Mouse (Mus musculus): ENCODE measurements around the gene Lcp1. TPM values are rescaled to one million over a fixed set of nuclear protein-coding genes. Genes with fewer than 3 reads are reported as not detected.

The Lcp1 gene
- total RNA-seq, 4 experiments from 2014 or later: 6.6 to 15.3 (median 9.3) TPM

DNA sequence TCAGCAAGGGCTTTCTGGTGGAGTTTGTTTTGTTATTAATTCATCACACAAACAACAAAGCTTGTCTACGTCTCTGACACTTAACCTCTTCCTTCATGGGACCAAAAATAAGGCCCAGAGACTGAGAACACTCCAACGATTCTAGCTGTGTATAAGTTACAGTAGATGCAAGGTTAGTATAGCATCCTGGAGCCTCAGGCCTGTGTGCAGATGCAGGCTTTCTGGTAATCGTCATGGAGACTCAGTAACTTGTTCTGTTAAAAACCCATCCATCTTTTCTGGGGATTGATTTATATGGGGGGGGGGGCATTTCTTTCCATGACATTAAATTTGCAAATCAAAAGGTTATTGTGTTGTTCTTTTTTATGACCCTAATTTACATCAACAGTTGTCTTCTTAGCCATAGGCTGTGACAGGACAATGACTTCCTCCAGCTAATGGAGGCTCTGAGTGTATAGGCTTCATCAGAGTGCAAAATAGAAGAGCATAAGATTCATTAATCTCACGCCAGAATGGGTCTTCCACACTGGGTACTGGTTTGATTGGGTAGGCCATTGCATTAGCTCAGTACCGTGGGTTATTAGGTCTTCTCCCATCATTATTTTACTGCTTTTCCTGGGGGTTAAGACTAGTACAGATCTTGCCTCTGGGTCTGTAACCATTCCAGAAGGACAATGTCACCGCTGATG lies 74.6 kb downstream of the Lcp1 start:
- no peak for DNase-seq (ENCODE audit: low spot score in 2 of 2)

DNA sequence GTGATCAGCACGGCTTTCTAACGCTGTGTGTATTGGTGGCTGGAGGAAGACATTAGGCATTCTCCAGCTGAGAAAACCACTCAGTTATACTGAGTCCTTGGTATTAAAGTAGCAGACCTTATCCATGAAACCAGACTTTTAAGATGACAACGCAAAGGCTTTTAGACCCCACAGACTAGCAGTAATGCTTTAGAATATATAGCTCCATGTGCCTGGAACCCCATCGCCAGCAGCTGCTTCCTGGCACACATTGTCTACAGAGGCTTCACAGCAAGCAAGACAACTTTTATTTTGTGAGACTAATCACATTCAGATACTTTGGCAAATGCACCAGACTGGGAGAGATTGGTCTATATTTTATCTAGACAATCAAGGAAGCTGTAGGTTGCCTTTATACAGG lies 75.4 kb downstream of the Lcp1 start:
- DNase-seq (ENCODE audit: low spot score in 2 of 2): no peak

DNA sequence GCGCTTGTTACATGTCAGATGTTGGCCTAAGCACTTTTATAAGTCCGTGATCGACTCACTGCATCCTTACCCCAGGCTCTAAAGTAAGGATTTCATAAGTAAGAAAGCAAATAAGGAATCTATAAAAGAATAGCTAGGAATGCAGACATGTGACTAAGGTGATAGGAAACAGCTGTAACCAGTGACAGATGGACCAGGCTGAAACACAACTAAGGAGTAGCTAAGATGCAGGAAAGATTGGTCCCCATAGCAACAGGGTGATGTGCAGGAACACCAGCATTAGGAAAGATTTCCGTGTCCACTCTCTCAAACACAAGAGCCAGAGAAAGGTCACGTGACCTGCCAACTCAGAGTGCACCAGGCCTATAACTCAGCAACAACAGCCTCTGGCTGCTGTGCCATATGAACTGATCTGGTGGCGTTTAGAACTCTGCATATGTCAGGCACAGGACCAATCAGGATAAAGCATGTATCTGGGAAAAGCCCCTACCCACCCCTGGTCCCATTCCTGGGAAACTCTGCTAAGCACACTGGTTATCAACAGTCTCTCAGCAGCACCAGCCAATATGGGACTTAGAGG lies 77.8 kb downstream of the Lcp1 start:
- no peak for DNase-seq (ENCODE audit: low spot score in 2 of 2)

DNA sequence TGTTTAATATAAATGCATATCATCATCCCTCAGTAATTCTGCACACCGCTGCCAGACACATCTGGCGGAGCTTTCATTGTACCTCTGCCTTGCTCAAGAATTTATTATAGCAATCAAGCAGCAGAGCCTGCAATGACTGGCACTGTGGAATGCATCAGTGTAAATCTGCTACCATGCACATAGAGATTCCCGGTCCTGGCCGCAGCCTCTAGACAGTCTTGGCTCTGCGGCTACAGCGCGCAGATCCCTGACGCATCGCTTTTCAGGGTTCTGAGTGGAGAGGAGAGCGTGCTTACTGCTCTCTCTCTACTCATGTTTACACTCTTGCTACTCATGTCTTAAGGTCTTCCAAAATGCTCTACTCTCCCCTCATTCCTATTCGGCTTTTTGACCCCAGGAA lies 82.9 kb downstream of the Lcp1 start:
- DNase-seq (ENCODE audit: low spot score in 2 of 2): no peak

DNA sequence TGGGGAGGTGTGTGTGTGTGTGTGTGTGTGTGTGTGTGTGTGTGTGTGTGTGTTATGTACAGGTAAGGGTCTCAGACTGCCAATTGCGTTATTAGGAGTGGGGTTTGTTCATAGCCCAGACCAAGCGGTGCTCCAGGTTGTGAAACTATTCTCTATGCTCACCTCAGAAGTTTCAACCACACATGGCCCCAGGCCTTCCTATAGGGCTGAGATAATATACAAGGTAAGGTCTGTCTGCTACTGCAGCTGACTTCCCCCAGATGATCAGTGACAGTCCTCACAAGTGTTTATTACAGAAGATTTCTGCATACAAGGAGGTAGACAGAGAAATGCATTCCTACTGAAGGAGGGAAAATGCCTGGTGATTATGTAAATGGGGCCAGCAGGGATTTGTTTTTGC lies 87.9 kb downstream of the Lcp1 start:
- DNase-seq (ENCODE audit: low spot score in 2 of 2): no peak

DNA sequence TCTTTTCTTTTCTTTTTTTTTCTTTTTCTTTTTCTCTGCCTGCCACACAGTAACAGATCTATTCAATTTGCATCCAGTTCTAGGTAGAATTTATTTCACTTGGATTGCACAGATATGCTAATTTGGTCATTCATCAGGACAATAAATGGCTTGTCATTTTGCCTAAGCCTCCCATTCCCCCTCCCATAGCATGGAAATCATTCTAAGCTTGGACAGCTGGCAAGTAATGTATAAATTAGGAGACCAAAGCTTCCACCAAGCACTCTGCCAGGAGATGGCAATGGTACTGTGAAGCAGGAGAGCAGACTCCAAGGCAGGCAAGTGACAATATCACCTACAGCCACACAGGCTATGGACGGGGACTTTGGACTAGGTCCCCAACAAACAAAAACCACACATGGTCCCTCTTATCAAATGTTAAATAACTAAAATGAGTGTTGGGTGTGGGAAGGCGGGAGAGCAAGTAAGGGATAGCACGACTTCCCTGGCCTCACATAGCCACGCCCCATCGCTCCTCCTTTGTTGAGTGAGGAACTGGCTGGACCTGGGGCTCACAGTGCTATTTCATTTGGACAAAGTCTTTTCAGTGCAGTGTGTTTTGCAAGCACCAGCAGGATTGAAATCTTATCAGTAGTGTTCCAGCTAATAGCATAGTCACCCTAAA lies 88.5 kb downstream of the Lcp1 start:
- DNase-seq (ENCODE audit: low spot score in 2 of 2): no peak

DNA sequence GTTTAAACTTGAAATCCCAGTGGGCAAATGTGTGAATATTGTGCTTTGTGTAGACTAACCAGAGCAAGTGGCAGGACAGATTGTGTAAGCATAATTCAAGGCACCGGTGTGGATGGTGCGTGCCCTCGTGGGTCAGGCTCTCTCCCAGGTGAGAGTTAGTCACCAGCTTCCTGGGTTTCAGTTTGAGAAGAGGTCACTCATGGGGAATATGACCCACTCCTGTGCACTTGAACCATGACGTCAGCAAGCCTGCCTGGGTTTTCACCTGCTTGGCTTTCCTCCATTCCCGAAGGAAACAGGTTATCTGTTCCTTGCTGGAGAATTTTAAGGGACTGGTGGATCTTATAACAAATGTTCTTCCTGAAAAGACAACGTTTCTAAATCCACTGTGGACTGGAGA lies 91.5 kb downstream of the Lcp1 start:
- no peak for DNase-seq (ENCODE audit: low spot score in 2 of 2)

DNA sequence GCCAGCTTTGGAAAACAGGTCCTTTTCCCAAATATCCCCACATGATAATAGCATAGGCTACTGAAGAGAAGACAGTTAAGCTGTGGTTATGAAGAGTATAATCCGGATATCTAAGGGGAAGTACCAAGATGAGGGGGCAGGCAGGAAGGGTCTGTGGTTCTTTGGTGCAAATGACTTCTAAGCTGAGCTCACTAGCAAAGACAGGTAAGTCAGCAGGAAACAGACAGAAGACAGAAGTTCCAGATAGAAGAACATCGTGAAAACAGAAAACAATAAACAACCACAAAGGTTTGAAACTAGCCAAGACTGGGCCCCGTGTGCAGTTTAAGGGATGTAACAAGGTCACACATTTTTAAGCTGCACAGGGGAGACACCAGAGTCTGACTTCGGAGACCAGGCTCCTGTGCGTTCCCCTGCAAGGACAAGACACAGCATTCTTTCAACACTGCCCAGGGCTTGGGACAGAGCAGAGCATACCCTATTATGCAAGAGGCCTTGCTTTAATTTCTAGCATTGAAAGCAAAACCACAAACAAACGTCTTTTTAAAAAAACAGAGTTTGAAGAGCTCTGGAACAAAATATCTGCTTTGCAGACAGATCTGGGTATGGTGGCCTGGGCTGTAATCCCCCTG lies 96.7 kb downstream of the Lcp1 start:
- no peak for DNase-seq (ENCODE audit: low spot score in 2 of 2)

DNA sequence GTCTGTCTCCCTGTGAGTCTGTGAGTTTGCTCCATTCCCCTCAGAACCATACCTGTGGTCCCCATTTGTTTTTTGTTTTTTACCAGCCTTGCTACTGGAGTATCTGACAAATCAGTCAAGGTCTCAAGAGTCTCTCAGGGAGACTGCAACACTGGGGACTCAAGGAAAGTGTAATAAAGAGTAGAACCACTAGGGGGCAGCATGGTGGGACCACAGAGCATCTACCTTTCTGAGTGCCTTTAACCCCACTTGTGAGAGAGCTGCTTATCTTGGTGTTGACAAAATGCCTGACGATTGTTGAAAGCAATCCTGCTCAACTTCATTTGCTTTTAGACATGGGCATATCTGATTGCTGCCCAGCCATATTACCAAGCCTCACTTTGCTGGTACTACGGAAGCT lies 98.9 kb downstream of the Lcp1 start:
- no peak for DNase-seq (ENCODE audit: low spot score in 2 of 2)

DNA sequence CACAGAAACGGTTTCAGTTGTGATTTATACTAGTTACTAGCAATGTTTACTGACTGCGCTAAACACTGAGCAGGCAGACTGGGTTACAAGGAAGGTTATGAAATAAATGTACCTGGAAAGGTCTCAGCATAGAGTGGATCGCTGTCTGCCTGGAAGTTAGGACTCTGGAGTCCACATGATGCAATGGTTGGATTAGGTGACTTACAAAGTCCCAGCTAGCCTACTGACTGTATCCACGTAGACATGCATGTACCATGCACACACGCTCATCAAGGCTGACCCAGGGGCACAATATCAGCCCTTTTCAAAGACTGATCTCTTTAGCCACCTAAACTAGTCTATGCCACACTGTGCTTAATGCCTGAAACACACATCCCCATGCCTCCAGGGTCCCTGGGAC lies 102.2 kb downstream of the Lcp1 start:
- DNase-seq (ENCODE audit: low spot score in 2 of 2): no peak

DNA sequence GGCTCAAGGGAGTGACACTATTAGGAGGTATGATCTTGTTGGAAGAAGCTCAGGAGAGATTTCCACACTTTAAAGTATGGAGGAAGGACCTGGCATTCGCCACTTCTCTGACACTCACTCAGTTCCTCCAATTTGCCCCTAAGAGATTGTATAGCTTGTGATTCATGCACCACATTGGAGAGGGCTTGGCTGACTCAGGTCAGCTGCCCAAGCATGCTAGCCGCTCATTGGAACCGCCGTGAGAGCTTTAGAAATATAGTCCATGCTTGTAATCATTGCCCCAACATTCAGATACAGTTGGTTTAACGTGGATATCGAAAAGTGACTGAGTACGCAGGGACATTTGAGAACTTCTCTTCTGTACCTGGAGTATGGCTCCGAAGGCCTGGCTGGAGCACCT lies 104.7 kb downstream of the Lcp1 start:
- DNase-seq (ENCODE audit: low spot score in 2 of 2): no peak

DNA sequence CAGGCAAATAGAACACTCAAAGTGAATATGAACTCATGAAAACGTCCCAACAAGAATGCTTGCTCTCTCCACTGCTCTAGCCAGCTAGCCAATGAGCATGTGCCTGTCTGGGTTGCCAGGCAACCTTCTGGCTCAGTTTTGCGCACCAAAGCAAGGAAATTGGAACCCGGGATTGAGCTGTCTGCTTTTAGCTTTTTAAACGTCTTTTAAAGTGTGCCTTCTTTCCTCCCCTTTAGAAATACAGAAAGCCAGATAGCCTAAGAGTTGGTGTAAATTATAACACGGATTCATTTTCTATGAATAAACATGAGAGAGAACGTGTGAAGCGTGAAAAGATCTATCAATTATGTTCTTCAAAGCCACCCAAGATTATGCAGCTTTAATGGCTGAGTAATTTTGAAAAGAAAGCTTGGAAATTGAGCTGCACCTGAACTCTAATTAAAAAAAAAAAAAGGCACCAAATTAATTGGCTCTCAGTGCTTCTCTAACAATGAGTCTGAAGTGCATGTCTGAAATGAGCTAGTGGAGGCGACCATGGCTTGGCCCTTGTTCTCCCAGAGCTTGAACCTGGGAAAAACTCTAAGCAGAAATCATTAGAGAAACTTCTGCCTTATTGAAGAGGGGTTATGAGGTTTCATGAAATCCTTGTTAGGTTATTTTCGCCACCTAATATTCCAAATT lies 105.2 kb downstream of the Lcp1 start:
- DNase-seq (ENCODE audit: low spot score in 2 of 2): peak; percentile 11 to 33

DNA sequence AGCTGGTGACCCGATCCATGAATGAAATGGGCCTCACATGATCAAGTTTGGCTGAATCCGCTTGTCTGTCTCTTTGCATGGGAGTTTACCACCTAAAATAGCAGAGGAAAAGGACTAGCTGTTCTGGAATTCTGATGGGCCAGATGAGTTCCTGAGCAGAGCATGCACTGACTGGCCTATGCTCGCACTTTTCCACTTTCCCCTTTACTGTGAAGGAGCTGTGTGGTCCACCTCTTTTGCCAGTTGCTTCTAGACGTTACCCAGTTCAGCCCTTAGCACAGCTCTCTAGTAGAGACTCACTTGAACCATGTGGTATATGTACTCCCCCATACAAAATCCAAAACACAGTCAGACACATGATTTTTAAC lies 105.7 kb downstream of the Lcp1 start:
- DNase-seq (ENCODE audit: low spot score in 2 of 2): no peak

DNA sequence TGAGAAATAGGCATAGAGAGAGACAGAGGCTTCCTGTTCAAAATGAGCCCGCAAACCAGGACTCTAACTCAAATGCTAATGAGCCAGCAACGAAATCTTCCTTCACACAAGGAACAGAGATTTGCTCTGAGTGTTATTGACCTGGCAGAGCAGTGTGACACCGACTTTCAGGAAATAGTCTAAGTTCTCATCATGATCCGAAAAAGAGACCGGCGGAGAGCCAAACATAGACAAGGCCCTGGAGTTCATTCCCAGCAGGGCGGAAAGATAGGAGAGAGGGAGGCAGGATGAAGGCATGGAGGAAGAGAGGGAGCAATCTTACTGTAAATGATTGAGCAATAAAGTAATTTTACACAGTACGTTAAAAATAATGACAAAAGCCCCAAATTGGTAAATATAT lies 106.2 kb downstream of the Lcp1 start:
- DNase-seq (ENCODE audit: low spot score in 2 of 2): no peak

DNA sequence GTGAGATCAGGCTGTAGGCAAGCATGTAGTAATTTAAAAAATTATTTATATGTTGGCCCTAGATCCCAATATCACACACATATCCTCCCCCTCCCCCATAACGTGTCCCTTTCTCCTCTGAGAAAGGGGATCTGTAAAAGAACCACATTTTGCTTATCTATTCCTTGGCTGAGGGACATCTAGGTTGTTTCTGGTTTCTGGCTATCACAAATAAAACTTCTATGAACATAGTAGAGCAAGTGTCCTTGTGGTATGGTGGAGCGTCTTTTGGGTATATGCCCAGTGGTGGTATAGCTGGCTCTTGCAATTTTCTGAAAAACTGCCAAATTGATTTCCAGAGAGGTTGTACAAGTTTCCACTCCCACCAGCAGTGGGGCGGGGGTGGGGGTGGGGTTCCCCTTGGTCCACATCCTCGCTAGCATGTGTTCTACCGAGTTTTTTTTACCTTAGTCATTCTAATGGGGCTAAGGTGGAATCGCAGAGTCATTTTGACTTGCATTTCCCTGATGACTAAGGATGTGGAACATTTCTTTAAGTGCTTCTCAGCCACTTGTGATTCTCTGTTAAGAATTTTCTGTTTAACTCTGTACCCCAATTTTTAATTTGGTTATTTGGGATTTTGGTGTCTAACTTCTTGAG lies 107.3 kb downstream of the Lcp1 start:
- DNase-seq (ENCODE audit: low spot score in 2 of 2): no peak

DNA sequence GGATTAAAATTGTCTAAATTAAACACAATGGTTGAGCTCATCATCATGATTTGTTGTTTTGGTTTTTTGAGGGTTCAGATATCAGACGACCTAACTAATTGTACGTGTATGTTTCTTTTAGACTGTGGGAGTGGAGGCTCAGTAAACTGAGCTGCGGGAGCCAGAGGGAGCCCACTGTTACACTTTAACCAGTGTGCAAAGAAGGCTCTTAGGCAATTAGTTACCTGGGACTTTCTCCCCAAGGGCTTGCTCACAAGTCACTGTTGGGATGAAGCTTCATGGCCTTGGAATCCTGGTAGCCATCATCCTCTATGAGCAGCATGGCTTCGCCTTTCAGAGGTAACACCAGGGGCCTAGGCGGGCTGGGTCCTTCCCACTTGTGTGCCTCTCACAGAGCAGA lies 111.2 kb downstream of the Lcp1 start, which contains the start of gene Cpb2:
Gene Cpb2, plus strand, starts transcription at position 201 of the 400 bp plus-strand sequence.
- DNase-seq (ENCODE audit: low spot score in 2 of 2): no peak

DNA sequence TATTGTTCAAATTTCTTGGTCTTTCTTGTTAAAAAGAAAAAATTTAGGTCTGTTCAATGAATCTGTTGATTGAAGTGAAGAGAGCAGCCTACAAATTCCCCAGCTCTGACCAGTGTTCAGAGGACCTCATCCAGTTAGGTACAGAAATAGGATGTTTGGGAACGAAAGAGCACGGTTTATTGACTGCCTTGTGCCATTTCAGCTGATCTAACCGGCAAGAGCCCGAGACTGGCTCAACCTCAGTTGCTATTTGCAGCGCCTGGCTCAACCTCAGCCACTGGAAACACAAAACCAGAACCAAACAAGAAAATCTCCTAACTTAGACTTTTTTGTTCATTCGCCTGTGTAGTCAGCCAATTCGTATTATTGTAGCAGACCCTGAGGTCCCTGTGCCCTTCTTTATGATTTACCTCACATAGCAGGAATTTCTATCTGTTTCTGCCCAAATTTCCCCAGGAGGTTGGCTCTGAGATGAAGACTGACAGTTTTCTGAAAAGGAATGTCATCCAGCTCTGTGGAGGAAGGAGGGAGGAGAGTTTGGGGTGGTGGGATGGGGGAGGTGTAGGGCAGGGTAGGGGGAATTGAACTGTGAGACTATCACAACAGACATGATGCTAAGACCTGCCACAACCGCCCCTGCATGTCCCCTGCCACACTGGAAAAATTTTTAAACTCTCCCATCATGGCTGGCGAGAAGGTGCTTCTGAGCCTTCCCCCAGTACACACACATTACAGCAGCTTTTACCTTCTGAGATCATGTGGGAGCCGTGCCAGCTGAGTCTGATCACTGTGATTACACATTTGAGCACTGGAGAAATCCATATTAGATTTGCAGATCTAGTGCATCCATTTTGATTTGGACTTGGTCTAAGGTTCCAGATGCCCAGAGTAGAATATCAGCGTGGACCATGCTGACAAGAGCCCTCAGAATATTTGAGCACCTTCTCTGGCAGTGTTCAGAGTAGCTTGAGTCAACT lies 115.4 kb downstream of the Lcp1 start:
- no peak for DNase-seq (ENCODE audit: low spot score in 2 of 2)

DNA sequence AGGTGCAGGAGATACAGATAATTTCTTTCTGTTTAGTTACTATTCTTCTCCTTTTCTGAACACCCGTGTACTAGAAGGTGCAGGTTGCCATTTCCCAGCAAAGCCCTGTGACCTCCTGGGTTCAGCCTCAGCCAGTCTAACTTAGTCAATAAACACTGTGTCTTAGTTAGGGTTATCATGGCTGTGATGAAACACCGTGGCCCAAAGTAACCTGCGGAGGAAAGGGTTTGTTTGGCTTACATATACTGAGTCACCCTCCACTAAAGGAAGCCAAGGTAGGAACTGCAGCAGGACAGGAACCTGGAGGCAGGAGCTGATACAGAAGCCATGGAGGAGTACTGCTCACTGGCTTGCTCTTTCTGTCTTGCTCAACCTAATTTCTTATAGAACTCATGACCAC lies 119.5 kb downstream of the Lcp1 start:
- no peak for DNase-seq (ENCODE audit: low spot score in 2 of 2)

DNA sequence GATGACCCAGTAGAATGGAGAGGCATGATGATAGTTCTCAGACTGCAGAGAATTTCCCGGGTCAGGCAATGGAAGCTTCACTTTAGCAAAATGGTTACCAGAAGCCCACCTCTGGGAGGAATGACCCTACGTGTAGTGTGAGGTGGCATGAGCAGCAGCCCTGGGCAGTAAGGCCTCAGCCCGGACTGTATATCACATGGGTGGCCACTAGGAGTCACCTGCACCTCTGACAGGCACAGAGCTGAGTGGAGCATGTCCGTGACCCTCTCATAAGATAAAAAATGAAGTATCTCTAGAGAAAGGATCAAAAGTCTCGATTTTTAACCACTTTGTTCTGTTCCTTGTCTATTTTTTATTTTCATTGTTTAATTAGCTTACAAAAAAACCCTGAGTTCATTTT lies 125.6 kb downstream of the Lcp1 start:
- DNase-seq (ENCODE audit: low spot score in 2 of 2): no peak

DNA sequence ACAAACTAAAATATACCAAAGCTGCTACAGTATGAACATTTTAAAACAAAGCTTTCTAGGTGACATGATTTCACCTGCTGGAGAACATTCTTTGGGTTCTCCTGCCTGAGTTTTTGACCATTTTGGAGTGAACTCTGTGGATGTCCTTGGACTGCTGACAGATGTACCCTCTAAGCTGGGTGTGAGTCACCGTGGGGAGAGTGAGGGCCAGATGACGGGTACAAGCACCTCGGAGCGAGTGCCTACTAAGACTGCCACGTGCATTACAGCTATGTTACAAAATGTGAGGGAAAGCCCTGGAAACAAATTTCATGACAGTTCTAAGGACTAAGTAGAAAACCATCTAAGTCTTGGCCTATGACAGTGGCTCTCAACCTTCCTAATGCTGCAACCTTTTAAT lies 138.6 kb downstream of the Lcp1 start:
- DNase-seq (ENCODE audit: low spot score in 2 of 2): no peak

Measured in left cerebral cortex, adult 8-10 months (tissue).